Mouse (Mus musculus) testis, postnatal 10 days (tissue): ENCODE results near the gene Plrg1.

Source experiments
- DNase-seq: peaks from one replicate; pipeline ENCODE4 v3.0.0; 2021; ENCODE audit warnings: low spot score

Plrg1 gene

DNA sequence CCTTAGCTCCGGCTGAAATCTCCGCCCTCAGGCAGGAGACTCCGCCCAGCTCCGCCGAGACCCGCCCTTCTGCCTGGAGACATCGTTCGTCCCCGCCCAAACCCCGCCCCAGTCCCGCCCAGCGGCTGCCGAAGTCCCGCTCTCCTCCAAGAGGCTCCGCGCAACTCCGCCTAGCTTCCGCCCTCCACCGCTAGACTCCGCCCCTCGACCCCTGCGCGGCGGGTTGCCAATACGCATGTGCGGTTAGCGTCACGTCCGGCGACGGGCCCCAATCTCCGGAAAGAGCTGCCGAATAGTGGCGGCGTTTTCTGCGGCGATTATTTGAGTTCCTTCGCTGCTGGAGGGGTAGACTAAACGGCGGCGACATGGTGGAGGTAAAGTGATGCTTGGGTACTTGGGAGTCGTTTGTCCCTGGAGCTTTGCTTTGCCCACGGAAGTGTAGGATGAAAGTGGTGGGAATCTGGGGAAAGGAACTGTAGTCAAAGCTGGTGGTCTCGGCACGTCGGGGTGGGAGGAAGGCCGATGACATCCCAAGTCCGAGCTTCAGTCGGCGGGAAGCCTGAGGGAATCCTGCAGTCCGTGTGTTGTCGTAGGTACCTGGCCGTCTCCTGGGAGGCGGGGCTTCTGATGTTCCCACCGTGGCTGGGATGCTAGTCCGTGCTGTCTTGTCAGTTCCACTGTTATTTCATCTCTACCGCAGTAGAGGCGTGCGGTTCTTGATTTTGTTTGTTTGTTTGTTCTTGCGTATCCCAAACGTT, at the start of gene Plrg1:
Plrg1 (plus strand) TSS at position 242 of the 758 bp plus-strand sequence.
- DNase-seq: peak; percentile 100

DNA sequence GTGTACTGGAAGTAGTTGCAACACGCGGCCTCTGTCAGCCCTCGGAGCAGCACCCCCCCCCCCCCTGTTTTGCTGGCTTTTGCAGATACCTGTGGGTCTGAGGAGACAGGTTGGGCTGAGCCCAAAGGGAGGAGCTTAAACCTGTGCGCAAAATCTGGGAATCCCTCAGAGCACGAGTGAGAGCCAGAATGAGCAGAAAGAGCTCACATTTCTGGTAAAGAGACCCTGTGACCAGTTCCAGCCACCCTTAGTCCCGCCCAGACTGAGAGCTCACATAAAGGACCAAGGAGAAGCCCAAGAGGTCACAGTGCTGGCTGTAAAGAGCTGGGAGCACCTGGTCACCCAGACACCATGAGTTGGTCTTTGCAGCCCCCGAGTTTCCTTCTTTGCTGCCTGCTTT, 47.8 kb upstream of the Plrg1 start, which contains the start of gene Fgg:
Fgg (plus strand) TSS at position 168 of the 400 bp plus-strand sequence.
- no peak for DNase-seq

DNA sequence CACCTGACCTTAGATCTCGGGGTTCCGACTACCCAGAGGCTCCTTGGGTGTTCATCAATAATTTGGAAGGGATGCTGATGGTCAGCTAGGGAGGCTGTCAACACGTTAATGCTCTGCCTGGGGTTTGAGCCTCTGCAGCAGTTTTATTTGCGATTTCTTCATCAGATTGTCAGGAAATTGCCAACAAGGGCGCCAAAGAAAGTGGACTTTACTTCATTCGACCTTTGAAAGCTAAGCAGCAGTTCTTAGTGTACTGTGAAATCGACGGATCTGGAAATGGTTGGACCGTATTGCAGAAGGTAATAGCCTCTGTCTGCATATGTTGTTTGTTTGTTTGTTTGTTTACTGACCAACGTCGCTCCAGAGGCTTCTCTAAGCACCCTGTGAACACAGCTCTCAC, 45.0 kb upstream of the Plrg1 start:
- DNase-seq: no peak

DNA sequence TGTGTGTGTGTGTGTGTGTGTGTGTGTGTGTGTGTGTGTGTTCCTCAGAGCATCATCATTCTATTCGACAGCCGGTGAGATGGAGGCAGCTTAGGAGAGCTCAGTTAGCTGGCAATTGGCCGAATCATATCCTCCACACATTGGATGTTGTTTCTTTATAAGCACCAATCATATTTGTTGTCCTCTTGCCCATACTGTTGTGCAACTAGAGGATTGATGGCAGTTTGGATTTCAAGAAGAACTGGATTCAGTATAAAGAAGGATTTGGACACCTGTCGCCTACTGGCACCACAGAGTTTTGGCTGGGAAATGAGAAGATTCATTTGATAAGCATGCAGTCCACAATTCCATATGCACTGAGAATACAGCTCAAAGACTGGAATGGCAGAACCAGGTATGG, 44.2 kb upstream of the Plrg1 start:
- no peak for DNase-seq

DNA sequence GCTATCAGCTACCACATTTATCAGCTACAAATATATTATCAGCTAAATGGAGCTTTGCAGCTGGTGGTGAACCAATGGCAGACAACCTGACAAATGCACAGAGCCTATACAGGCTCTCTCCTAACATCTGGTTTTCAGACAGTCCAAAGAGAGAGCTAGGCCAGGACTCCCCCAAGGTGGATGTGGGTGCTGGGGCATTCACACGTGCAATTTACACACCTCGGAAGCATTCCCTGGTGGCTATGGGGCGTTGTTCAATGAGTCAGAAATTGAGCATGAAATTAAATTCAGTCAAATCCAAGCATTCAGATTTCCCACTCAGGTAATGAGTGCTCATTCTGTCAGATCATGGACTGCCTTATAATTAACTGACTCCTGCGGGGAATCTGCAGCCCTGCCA, 43.8 kb upstream of the Plrg1 start:
- DNase-seq: no peak

DNA sequence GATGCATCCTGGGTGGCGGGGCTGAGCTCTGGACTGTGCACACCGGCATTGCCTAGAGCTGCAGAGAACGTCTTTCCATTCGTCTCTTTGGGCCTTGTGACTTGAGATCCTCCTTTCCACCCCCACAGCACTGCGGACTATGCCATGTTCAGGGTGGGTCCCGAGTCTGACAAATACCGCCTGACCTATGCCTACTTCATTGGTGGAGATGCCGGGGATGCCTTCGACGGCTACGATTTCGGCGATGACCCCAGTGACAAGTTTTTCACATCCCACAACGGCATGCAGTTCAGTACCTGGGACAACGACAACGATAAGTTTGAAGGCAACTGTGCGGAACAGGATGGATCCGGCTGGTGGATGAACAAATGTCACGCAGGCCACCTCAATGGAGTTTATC, 42.7 kb upstream of the Plrg1 start:
- no peak for DNase-seq

DNA sequence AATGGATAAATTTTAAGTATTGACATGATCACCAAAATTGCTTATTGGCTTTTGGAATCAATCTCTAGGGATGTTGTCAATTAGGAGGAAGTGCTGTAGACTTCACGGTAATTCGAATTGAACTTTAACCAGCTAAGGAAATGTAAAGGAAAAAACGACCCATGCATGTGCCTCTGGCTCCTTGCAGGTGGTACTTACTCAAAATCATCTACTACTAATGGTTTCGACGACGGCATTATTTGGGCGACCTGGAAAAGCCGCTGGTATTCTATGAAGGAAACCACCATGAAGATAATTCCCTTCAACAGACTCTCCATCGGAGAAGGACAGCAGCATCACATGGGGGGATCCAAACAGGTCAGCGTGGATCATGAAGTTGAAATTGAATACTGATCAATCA, 41.4 kb upstream of the Plrg1 start:
- DNase-seq: no peak

DNA sequence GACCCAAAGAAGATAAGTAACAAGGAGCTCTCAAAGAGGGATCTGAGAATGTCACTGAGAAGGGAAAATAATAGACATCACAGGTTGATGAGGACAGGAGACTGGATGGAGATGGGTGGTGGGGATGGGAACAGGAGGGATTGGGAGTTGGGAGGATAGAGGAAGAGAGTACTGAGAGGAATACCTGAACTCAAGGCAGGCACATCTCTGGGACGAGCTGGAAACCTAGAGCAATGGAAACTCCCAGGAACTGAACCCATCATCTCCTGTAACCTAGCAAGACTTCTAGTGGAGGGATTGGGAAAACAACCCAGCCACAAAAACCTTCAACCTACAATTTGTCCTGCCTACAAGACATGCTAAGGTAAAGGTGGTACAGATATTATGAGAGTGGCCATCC, 39.1 kb upstream of the Plrg1 start:
- no peak for DNase-seq

DNA sequence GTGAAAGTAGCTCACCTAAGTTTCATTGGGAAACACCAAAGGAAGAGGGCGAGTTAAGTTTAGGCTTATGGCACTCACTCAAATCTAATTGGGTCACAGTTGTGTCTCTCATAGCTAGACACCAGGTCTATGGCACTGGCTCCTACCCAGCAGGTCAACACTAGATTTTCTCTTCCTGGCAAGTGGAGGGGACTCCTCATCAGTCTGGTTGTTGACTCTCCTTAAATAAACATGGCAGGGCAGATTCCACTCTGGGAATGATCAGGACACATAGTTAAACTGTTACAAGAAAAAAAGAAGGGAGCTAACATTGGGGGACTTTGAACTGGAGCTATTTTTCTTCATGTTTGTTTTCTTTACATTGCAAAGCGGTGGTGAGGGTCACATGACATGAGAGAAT, 34.9 kb upstream of the Plrg1 start:
- no peak for DNase-seq

DNA sequence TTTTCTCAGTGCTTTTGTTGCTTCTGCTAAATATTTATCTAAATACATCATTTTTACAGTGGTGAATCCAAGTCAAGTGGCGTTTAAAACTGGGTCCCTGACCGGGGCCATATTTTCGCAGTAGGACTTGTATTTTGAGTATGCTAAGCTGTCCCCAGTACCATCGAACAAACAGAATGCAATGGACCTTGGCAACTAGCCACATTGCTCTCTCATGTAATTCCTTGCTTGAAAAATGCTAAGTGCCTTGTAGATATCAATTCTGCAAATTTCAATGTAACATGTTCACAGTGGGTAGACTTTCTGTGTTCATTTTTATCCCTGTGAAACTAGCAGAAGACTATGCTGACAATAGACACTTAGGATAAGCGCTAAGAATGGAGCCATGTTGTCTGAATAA, 34.1 kb upstream of the Plrg1 start:
- no peak for DNase-seq

DNA sequence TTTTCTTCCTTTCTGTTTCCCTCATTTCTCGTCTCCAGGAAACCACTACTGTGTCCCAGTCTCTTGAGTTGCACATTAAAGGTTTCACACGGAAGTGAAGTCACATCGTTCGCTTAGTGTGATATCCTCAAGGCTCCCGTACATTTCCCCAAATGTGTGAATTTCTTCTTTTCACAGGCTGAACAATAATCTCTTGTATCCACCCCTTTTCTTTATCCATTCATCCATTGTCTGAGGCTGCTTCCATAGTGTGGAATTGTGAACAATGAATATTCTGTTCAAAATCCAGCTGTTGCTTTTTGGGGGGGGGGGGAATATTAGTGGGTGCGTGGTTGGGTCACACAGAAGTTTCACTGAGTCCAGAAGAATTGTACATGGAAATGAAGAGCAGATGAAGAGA, 30.3 kb upstream of the Plrg1 start:
- DNase-seq: no peak

DNA sequence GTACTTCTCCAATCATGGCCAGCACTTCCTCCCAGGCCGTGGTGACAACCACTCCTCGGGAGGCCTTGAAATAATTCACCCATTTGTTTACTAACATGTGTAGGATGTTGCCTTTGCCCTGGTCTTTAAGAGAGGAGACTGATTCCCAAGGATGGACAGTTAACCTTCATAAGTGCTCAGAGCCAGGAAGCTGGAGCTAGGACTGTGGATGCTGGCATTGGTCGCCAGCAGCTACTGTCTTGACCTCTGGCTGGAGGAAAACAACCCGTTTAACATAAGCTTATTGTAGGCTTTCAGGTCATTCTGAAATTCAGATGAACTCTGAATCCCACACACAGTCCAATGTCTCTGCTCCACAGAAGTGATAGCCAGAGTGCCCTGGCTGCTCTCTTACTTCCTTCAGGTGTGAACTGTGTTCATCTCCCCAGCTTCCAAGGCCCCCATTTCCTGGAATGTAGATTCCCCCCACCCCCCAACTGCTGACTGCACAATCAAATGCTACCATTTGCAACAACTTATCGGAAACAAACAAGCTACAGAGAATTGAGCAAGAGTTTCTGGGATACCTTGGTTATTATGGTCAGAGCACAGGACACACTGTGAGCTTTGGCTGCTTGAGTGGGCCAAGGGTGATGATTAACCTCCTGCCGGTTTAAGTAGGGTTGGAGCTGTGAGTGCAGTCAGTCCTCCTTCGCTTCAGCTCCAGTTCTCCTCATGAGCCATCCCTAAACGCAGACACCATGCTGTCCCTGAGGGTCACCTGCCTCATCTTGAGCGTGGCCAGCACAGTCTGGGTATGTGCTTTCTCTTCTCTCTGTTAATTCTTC, 29.6 kb upstream of the Plrg1 start, which contains the start of gene Fga:
Fga (plus strand) TSS at position 602 of the 827 bp plus-strand sequence.
- DNase-seq: no peak

DNA sequence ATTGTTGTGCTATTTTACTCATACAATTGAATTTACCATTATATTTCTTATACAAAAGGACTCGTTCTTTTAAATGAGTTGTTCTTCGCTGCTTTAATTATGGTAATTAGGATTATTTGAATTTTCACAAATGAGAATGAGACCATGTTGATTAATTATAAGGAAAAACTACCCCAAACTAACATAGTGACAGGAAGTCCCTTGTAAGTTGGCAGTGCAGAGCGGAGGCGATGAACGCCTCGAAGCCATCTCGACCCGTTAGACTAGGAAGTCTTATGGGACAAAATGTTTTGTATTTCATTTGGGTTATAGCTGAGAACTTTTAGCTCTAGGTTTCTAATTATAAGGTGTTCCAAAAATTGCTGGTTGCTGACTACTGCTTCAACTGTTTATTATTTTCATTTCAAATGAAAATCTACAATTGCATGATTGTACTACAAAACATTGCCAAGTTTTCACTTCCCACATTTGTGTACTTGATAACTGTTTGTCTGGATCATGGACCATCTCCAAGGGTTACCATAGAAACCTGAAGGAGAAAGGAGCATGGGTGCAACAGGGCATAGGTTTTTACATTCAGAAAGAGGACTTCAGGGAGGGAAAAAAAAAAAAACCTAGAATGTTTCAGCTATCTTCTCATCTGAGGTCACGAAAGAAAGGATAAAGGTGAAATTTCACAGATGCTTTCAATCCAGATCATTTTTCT, 27.6 kb upstream of the Plrg1 start:
- DNase-seq: no peak

DNA sequence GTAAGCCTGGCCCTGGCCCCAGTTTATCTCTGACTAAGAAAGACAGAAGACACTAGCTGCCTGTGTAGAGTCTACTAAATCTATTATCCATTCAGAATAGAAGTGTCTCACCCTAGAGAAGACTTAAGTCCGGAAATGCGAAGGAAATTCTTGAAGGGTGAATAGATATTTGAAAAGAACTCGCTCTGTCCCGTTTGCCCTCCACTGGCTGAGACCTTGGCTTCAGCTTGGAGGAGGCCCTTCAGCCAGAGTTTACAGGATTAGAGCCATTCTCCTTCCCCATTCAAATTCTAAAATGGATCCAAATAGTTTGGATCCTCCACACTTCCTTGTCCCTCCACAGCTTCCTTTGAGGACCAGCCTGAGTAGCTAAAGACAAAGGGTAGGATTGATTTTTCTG, 25.0 kb upstream of the Plrg1 start:
- DNase-seq: no peak

DNA sequence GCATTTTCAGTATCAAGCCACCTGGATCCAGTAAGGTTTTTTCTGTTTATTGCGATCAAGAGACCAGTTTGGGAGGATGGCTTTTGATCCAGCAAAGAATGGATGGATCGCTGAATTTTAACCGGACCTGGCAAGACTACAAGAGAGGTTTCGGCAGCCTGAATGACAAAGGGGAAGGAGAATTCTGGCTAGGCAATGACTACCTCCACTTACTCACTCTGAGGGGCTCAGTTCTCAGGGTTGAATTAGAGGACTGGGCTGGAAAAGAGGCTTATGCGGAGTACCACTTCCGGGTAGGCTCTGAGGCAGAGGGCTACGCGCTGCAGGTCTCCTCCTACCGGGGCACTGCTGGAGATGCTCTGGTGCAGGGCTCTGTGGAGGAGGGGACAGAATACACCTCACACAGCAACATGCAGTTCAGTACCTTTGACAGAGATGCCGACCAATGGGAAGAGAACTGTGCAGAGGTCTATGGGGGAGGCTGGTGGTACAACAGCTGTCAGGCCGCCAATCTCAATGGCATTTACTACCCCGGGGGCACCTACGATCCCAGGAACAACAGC, 22.5 kb upstream of the Plrg1 start:
- DNase-seq: no peak

DNA sequence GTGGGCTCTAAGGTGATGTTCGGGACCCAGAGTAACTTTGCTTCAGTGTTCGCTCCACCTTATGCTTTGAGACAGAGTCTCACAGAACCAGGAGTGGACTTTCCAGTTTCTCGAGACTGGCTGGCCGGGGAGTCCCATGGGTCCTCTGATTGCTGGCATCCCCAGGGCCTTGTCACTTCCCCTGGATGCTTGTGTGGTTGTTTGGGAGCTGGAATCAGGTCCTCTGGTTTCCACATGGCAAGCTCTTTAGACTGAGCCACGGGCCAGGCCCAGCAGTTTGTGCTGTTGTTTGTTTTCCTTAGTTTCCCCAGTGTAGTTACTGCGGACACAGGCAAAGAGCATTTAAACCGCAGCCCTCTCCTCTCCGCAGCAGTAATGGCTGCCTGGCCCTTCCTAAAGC, 21.5 kb upstream of the Plrg1 start:
- DNase-seq: no peak

DNA sequence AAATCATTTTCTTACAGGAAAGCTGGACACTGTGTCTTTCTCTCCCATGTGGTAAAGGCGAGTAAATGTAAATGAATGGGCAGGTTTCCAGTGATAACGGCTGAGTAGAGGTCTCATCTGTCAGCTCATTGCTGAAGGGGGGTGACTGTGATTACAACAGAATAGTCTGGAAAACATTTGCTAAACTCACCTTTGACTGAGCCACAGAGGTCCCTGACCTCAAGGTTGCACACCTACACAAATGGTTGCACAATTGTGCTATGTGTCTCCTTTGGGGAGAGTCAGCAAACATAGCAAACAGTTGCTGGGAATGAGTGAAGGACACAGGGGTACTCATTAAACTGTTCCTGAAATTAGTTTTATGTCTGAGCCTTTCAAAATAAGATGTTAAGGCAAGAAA, 16.5 kb upstream of the Plrg1 start:
- no peak for DNase-seq

DNA sequence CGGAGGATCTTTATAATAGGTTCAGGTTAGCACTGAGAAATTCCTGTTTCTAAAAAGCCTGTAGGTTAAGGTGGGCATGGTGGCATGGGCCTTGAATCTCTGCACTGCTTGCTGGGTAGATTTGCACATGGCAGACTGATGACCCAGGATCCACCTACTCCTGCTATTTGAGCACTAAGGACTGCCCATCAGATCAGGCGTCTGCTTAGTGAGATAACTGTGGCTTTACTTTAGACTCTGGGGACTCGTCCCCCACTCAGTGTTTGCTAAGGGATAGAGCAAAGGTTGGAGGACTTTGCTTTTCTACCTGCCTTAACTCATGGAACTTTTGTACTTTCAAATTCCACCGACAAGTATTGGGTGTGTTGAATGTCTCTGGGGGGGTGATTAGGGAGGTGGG, 15.7 kb upstream of the Plrg1 start:
- DNase-seq: no peak

DNA sequence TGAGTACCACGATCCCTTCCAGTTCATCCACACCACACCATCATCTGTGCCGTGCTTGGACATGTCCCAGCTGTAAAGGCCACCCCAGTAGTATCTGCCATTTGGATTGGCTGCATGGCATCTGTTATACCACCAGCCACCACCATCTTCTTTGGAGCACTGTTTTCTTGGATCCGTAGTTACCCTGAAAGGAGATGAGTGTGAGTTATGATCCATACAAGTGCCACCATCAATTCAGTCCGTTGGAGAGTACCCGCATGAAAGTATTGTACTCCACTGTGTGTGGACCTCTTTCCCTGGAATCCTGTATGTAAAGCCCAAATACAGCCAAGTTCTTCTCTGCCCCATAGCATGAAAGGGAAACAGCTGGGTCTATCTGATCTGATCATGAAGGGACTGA, 12.9 kb upstream of the Plrg1 start:
- no peak for DNase-seq

DNA sequence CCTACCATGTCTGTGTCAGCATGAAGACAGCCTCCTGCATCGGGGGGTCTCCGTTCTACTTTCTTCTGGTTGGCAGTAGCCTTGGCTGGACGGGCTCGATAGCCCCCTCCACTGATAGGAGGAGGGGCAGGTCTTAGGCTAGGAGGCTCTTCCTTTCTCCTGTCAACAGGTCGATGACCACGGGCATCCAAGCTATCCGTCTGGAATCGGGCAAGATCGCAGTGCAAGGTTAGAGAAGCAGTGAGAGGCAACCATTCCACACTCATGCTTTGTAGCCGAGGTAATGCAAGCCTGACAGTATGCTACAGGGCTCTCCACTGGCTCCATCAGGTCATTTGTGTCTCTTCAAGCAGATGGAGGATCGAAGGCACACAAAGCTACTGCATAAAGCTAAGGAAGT, 8.7 kb upstream of the Plrg1 start:
- no peak for DNase-seq

DNA sequence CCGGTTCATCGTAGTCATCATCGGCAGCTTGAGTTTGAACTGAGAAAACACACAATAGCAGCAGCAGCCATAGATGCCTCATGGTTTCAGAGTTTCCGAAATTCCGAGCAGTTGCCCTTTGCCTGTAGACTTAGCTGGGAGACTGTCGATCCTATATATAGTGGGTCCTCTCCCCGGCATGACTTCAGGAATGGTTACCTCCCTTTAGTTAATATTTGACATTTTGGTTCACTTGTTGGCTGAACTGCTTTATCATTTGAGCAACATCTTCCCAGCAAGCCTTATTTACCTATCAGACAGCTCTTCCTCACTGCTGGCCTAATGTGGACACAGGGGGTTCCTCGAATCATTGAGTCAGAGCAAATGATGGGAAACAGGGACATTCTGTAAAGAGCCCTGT, 5.6 kb upstream of the Plrg1 start, which contains the start of gene Fgb:
Fgb (minus strand) TSS at position 184 of the 400 bp plus-strand sequence.
- DNase-seq: no peak

DNA sequence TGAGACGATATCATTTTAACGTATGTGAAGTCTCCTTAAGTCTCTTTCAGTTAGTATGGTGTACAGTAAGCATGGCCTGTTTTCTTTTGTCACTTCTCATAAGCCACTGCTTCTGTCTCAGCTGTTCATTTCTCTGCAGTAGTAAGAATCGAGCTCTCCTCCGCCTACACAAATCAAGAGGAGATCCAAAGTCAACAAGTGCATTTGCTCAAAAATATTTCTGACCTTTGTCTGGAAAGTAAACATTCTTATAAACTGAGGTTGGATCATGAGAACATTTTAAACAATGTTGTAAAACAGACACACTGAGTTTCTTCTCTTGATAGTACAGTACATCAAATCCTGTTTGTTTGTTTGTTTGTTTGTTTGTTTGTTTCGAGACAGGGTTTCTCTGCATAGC, 4.7 kb upstream of the Plrg1 start:
- no peak for DNase-seq
